Mouse (Mus musculus) brain, embryonic 18.5 days (tissue): Measurements from ENCODE around the gene Hspa12b.

Experiments used
- DNase-seq: peaks from one replicate; pipeline ENCODE4 v3.0.0-alpha.2; 2012; ENCODE audit warnings: low read depth, low spot score

The Hspa12b gene

GRCm38 (mm10) chr2:131129836-131130235 lies 2.8 kb downstream of the Hspa12b start:
- DNase-seq = no peak

DNA sequence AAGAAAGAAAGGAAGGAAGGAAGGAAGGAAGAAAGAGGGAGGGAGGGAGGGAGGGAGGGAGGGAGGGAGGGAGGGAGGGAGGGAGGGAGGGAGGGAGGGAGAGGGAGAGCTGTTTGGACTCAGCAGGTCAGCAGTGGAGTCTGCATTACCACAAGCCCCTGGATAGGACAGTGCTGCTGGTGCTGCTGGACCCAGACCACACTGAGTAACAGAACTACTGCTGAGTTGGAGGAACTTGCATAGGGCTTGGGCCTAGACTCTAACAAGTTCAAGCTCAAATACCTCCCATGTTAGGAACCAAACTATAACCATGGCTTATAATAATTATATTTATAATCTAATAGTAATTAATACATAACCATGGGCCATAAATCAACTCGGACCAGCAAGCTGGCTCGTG lies 3.8 kb downstream of the Hspa12b start:
- no peak for DNase-seq

DNA sequence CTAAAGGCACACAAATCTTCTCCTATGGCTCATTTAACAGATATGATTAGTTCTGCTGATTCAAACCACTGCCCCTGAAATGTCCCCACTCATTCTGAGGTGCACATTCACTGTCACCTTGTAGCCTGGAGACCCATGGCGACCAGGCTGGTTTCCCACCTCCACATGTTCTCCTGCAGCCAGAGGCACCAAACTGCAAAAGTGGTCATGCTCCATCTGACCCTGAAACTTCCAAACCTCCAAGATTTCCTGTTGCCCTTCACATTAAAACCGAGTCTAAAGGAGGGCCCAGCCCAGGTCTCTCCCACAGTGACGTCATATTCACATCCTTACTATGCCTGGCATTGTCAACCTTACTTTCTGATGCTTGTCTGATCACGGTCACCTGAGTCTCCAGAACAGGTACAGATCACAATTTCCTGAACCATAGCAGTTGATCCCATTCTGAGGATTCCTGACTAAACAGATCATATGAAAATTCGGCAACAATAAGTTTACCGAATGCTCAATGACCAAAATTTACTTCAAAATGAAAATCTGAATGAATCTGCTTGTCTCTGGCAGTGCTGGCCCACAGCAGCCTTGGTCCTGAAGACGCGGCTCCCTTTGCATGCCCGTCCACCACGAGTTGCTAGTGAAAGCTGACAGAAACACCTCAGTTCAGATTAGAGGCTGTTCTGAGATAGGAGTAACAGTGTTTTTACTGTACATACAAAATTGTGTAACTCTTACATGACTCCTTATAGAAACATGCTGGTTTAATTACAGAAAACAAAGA lies 5.2 kb downstream of the Hspa12b start:
- no peak for DNase-seq

- no peak for DNase-seq
These were observed 6.0 kb downstream of the Hspa12b start, which contains the start of gene Gm11037 for GRCm38 (mm10) chr2:131132930-131133547. Gm11037 (plus strand) TSS chr2:131133497.

DNA sequence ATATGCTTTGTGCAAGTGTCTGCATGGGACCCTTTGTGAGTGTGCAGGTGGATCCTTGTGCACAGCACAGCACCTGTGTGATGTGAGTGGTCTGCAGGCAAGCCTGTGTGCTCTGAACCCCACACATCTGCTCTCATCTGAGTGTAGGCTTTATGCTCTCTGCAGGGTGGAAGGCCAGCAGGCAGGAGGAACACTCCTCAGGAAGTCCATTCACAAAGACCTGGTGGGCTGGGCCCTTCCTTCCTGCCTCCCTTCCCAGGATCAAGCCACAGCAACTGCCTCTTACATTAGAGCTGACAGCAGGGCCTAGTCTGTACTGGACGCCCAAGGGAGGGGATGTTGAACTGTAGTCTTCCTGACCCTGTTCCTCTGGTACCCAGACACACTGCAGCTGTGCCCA lies 7.3 kb downstream of the Hspa12b start:
- no peak for DNase-seq

GRCm38 (mm10) chr2:131134826-131135400 lies 7.8 kb downstream of the Hspa12b start:
- no peak for DNase-seq

DNA sequence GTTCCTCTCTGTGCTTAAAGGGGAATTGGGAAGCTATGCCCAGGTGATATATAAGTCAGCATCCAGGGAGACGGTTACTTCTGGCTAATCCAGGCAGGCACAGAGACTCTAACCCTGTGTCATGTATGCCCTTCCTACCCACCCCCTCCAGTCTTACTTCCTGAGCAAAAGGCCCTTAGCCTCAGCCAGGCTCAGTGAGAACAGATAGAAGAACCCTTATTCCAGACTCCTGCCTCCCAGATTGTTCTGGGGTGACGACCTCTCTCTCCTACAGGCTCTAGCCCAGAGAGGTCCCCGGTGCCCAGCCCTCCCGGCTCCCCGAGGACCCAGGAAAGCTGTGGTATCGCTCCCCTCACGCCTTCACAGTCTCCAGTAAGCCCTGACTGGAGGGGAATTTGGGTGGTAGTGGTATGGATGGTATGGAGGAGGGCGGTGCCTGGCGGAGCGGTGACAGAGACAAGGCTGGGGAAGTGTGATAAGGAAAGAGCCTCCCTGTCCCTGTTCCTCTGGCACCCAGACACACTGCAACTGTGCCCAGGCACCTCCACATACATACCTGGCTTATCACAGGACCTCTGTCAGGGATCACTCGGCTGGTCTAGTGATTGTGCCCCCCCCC lies 8.6 kb downstream of the Hspa12b start:
- no peak for DNase-seq

- no peak for DNase-seq
These were observed 11.2 kb downstream of the Hspa12b start for GRCm38 (mm10) chr2:131138296-131138695.

DNA sequence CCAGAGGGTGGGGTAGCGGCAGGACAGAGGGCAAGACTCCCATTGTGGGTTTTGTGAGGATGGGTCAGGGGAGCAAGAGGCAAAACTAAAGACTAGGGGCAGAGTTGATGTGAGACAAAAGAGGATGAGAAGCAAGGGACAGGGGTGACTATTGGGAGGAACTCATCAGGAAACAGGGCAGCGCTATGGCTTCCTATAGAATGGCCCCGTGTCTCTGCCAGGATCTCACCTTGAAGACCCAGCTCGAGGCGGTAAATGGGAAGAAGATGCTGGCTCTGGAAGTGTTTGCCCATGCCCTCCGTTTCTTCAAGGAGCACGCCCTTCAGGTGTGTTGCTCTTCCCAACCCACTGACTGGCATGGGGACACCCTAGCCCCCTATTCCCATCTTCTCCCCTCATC lies 11.7 kb downstream of the Hspa12b start:
- no peak for DNase-seq

- DNase-seq = no peak
These were observed 12.2 kb downstream of the Hspa12b start for GRCm38 (mm10) chr2:131139287-131139686.

DNA sequence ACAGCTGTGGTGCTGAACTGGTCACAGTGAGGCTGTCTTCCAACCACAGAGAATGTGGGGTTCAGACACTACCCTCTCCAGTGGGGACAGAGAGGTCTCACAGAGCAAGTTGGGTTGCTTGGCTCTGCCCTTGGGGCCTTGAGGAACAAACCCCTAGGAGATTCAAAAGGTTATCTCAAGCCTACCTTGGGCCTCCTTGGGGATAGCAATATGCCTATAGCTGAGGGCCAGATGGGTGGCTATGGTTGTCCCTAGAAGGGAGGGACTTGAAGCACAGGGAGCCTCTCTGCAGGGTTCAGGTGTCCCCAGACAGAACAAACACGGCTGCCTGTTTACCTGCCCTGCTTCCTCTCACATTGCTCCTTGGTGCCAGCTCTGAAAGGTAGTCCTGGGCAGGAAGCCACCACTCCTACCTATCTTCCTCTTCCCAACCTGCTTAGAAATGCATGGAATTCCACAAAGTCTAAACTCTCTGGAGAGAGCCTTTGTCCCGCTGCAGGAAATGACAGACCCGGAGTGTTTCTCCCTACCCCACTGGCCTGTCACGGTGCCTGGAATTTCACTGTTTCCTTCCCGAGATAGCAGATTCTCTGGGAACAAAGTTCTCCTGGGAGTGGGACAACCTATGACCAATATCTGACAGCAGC lies 12.9 kb downstream of the Hspa12b start:
- DNase-seq = no peak

DNA sequence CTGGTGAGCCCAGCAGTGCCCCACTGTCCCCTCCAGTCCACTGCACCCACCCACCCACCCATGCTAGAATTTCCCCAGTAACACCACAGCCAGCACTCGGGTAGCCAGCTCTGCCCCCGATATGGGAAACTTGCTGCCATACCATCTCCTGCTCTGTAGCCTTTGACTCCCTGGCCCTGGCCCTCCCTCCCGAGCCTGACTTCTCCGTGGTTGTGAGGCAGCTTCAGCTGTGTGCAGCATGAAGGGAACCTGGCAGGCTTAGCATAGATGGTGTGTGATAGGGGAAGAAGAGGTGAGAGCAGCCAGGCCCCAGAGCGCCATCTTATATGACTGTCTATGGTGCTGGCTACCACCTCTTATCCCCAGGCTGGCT lies 13.4 kb downstream of the Hspa12b start:
- no peak for DNase-seq

- DNase-seq = no peak
These were observed 14.4 kb downstream of the Hspa12b start for GRCm38 (mm10) chr2:131141336-131141986.

- no peak for DNase-seq
These were observed 15.5 kb downstream of the Hspa12b start for GRCm38 (mm10) chr2:131142592-131142991.

- no peak for DNase-seq
These were observed 16.1 kb downstream of the Hspa12b start for GRCm38 (mm10) chr2:131143007-131143780.

DNA sequence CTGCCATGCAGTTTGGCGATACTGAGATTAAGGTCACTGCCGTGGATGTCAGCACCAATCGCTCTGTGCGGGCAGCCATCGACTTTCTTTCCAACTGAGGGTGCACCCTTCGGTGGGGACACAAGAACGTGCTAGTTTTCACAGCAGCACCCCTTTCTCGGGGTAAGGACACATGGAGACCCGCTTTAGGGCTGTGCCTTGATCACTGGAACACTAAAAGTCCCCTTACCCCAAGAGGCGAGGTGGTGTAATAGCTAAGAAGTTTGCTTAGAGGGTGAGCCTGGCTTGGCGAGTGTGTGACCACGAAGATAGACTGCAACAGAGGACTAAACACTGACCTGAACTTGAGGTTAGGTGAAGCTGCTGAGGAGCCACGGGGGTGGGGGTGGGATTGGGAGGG lies 18.0 kb downstream of the Hspa12b start:
- DNase-seq = no peak

GRCm38 (mm10) chr2:131145536-131145935 lies 18.5 kb downstream of the Hspa12b start:
- DNase-seq = no peak

- no peak for DNase-seq
These were observed 19.3 kb downstream of the Hspa12b start for GRCm38 (mm10) chr2:131146193-131147042.

- no peak for DNase-seq
These were observed 19.9 kb downstream of the Hspa12b start for GRCm38 (mm10) chr2:131147043-131147365.
